Mouse (Mus musculus): ENCODE measurements at regions not wholly inside any gene's neighbourhood (a gene's known extent, or its start where the extent isn't known, plus 50 kb on each side); places are given as distances from the start of the nearest gene placed in this dataset.

DNA sequence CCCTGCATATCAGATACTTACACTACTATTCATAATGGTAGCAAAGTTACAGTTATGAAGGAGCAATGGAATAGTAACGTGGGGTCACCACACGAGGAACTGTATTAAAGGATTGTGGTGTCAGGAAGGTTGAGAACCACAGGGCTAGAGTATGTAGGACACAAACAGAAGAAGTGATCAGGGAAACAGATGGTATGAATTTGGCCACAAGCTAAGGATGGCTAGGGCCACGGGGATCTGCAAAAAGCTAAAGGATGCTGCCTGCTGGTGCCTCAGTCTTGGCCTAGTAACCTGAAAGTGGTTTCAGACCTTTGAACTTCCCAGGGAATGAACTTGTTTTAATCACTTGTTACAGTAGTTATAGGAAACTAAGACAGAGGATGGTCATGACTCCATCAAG lies 68.5 kb upstream of the Ahctf1 start:
- TF ChIP-seq POLR2A (IDR thresholded peaks at IDR 0.05; ENCODE audit: low read depth, low read length) (no peak), CTCF (IDR thresholded peaks at IDR 0.05; ENCODE audit: extremely low read depth, insufficient read length, insufficient replicate concordance, low read depth, low read length) (no peak)
